Mouse (Mus musculus): ENCODE results near the gene Rsrc2. TPM values are rescaled to one million over a fixed set of nuclear protein-coding genes. Genes with fewer than 3 reads are reported as not detected.

The Rsrc2 gene
- total RNA-seq, 2 experiments from 2014 or later = 85.5 to 185 TPM

DNA sequence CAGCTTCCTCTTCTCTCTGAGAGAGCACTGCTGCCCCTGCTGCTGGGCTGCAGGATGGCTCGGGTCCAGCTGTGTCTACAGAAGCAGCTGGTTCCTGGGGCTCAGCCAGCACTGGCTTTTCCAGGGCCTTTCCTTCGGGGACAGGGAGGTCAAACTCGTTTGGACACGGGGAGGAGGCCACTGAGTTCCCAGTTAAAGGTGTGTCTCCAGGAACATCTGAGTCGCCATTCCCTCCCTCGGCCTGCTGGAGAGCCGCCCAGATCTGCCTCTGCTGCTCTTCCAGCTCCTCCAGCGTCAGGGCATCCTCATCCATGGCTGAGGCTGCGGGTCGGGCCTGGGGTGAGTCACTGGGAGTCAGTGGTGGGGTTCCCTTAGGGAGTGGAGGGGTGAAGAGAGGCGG, 48.6 kb downstream of the Rsrc2 start:
- ATAC-seq (replicated peaks; ENCODE audit: low FRiP score, poor library complexity, severe bottlenecking) = no peak

DNA sequence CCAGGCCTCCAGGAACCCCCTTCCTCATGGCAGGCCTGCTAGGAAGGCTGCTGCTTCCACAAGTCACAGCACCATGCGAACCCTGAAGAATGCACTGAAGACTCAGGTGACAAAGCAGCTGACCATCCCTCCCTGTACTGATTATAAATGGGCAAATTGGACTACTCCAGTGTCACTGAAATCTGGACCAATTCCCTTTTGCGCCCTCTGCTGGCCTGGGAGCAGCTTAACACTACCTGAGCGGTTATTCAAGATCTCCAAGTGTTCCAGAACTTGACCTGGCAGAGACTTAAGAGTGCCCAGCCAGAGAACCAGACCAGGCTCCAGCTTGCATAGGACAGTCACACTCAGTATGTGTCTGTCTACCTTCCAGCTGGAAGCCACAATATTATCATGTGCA, 50.0 kb downstream of the Rsrc2 start:
- ATAC-seq (replicated peaks; ENCODE audit: low FRiP score, poor library complexity, severe bottlenecking) = peak; percentile 88

DNA sequence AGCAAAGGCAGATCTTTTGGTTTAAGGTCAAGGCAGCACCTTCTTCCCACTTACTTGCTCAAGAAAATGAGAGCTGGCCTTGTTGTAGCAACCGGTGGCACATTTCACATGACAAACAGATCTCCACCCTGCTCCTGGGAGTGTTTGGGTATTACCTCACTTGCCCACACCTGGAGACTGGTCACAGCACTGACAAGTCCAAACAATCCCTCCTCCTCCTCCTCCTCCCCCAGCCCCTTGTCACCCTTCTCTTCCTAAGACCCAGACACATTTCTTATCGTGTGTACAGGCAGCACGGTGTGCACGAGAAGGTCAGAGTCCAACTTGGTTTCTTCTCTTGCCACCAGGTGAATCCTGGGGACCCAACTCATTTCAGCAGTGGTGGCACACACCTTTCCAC, 52.3 kb downstream of the Rsrc2 start:
- ATAC-seq (replicated peaks; ENCODE audit: low FRiP score, poor library complexity, severe bottlenecking) = no peak

DNA sequence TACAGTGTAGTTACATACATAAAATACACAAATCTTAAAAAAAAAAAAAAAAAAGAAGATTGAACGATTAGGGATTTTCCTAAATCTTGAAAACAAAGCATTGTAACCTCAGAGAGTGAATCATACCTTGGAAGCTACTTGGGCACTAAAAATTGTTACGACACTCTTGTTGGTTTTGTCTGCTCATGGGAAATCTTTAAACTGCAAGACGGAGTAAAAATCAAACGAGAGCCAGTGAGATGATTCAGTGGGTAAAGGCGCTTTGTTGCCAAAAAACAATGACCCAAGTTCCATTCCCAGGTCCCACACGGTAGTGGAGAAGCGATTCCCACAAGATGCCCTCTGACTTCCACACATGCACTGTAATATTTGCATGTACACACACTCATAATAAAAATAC, 53.0 kb downstream of the Rsrc2 start:
- ATAC-seq (replicated peaks; ENCODE audit: low FRiP score, poor library complexity, severe bottlenecking) = no peak

DNA sequence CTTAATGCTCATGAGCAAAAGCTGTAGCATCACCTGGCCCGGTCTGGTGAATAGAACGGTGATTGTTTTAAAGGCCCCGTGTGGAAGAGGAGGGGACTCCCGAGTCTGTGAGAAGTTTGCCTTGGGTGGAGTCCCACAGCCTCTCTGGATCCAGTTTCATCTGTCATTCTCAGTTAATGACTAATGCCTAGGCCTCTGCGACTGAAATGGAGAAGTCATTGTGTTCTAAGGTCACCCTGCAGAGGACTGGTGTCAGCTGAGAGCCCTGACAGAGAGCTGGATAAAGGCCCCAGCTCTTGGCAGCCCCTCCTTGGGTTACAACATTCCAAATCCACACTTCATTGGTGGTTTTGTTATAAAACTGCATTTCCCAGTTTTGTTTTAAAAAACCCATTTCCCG, 54.7 kb downstream of the Rsrc2 start:
- no peak for ATAC-seq (replicated peaks; ENCODE audit: low FRiP score, poor library complexity, severe bottlenecking)

DNA sequence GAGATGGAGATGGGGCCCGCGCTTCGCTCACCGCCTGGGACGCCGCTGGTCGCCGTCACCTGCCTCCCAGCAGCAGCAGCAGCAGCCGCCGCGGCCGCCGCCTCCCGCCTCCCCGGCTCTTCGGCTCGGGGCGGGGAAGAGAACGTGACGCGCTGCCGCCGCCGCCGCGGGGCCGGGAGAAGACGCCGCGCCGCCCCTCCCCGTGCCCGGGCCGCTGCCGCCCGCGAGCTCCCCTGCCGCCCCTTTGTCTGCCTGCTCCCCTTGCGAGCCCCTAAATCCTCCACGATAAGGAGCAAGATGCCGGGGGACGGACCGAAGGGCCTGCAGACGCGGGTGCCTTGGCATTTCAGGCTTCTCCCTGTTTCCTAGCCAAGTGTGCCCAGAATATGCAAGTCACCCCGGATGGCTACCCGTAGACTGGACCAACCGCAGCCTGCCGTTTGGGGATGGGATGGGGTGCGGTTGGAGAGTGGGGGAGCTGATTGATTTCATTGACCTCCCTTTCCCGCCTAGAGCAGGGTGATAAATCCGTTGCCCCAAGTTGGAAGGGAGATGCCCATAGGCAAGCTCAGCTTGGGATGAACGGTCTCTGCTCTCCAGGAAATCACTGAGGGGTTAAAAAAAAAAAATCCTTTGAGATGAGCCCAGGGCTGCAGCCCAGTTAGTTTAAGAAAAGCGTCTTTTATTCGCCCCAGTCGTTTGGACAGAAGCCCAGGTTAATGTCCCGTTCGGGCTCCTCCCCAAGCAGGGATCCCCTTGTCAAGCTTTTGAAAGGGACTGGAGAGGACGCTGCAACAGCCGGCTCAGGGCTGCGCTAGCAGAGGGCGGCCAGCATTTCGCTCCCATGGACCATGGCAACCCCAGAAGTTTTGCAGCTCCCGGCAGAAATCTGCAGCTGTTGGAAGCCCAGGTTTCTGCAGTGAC, 64.7 kb downstream of the Rsrc2 start, which contains the start of gene Clip1:
TSS of gene Clip1 (minus strand) at position 398 of the 924 bp plus-strand sequence.
- peak; percentile 73 for ATAC-seq (replicated peaks; ENCODE audit: low FRiP score, poor library complexity, severe bottlenecking)

DNA sequence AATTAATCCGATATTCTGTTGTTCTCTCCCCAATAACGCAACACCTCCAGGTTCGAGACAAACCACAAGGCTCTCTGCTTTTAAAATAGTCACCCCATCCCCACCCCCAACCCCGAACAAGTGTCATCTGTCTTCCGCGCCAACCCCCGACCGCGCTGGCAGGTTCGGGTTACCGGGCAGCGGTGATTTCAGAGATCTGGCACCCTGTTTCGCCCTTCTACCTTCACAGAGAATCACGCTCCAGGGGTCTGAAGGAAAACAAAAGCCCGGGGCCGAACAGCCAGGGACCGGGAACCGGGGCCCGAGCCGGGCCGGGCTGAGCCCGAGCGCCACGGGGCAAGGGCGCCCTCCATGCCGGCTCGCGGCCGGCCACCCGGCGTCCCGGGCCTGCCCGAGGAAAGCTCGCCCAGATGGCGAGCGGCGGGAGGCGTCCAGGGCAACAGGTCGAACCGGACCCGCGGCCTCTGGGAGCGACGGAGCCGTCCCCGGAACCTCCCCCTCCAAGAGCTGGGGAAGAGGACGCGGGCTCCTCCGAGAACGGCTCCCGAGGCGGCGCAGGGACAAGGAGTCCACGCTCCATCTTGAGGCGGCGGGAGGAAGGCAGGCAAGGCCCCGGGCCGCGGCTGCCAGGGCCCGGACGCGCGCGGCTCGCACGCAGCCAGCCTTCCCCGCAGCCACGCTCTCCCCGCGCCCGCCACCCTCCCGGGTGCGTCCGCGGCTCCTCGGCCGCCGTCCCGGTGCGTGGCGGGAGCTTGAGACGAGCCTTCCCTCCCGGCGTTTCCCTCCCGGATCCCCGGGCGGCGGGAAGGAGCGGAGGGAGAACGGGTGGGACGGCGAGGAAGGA, 65.6 kb downstream of the Rsrc2 start:
- ATAC-seq (replicated peaks; ENCODE audit: low FRiP score, poor library complexity, severe bottlenecking) = peak; percentile 58

DNA sequence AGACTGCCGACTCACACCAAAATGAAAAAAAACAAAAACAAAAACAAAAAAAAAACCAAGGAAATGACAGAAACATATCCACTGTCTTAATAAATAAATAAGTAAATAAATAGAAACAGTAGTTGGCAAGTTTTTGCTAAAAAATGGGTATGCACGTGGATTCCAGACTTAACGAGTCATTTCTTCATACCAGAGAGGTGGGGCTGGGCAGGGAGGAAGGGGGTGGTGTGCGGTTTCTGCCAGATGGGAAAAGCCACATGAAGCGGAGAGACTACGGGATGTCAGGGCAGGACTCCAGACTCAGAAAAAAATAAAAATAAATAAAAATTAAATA, 66.2 kb downstream of the Rsrc2 start:
- no peak for ATAC-seq (replicated peaks; ENCODE audit: low FRiP score, poor library complexity, severe bottlenecking)

DNA sequence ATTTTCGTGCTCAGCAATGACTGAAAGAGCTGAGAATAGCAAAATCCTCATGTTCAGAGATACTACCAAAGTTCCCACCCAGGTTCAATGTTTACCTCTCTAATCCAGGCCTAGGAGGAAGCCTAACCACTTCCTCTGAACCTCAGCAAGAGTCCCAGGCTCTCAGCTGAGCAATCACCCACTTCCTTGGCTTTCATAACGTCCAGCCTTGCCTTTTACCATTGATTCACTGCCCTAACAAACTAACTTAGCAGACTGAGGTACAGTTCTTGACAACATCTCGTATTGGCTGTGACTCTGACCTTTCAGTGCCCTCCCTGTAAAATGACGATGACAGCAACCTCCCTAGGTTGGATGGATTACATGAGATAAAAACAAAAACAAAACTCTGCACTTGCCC, 66.8 kb downstream of the Rsrc2 start:
- no peak for ATAC-seq (replicated peaks; ENCODE audit: low FRiP score, poor library complexity, severe bottlenecking)

DNA sequence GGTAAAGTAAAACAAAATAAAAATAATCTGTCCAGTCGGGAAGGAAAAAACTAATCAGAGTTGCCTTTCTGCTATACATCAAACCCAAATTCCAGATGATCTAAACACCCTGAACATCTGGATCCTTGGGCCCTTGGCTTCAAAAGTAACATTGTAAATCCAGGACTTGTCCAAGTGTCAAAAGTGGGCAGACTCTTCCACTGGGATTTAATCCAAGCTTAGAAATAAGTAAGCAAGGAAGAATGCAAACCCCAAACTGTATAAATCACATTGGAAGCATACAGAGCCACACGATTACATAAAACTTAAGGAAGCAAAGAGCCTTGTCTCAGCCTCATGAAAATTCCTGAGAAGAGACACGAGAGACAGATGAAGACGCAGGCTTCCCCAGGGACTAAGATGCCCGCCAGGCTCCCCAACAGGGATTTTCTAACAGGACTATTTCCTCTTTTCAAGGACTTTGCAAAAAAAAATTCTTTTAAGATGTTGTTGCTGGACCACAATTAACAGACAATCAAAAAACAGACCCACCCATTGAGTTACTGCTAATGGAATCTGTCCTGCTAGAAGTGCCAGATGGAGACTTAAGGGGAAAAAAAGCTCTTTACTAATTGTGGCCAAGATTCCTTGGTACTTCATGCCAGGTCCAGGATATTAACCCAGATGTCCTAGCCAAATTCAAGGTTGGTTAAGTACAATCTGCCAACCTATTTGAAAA, 69.5 kb downstream of the Rsrc2 start:
- no peak for ATAC-seq (replicated peaks; ENCODE audit: low FRiP score, poor library complexity, severe bottlenecking)

DNA sequence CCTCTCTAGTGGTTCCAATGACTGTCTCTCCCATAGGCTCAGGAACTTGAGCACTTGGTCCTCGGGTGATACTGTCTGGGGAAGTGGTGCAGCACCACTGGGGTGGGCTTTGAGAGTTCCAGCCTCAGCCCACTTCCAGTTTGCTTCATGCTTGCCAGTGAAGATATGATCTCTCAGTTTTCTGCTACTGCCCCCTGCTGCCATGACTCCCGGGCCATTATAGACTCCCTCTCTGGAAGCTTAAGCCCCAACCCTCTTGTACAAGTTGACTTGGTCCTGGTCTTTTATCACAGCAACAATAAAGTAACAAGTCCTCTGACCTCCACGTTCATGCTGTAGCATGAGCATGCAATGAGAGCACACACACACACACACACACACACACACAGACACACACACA, 70.1 kb downstream of the Rsrc2 start:
- no peak for ATAC-seq (replicated peaks; ENCODE audit: low FRiP score, poor library complexity, severe bottlenecking)

Other genes starting within 250 kb of the Rsrc2 start
- gene B3gnt4, start 239.0 kb downstream of the Rsrc2 start, total RNA-seq (2015; ENCODE audit: low replicate concordance) = not detected in 2 replicates
- gene B3gnt4, start 239.0 kb downstream of the Rsrc2 start, total RNA-seq (2017; ENCODE audit: low replicate concordance) = not detected in 2 replicates
- gene Diablo, start 225.2 kb downstream of the Rsrc2 start, total RNA-seq (2015; ENCODE audit: low replicate concordance) = 4.2 and 4.4 TPM in 2 replicates
- gene Diablo, start 225.2 kb downstream of the Rsrc2 start, total RNA-seq (2017; ENCODE audit: low replicate concordance) = 10.0 and 18.3 TPM in 2 replicates
- gene Gm49027, start 223.9 kb downstream of the Rsrc2 start, total RNA-seq (2015; ENCODE audit: low replicate concordance) = not detected in 2 replicates
- gene Gm49027, start 223.9 kb downstream of the Rsrc2 start, total RNA-seq (2017; ENCODE audit: low replicate concordance) = not detected in 2 replicates
- gene Vps33a, start 176.4 kb downstream of the Rsrc2 start, total RNA-seq (2015; ENCODE audit: low replicate concordance) = 7.7 and 11.5 TPM in 2 replicates
- 6.3 and 9.5 TPM in 2 replicates for gene Vps33a, start 176.4 kb downstream of the Rsrc2 start, total RNA-seq (2017; ENCODE audit: low replicate concordance)
- gene Clip1, start 64.8 kb downstream of the Rsrc2 start, total RNA-seq (2015; ENCODE audit: low replicate concordance) = 16.1 and 34.6 TPM in 2 replicates
- 13.6 and 36.7 TPM in 2 replicates for gene Clip1, start 64.8 kb downstream of the Rsrc2 start, total RNA-seq (2017; ENCODE audit: low replicate concordance)
- 6.7 and 10.8 TPM in 2 replicates for gene Zcchc8, start 28.3 kb downstream of the Rsrc2 start, total RNA-seq (2015; ENCODE audit: low replicate concordance)
- gene Zcchc8, start 28.3 kb downstream of the Rsrc2 start, total RNA-seq (2017; ENCODE audit: low replicate concordance) = 16.1 and 38.2 TPM in 2 replicates
- gene Kntc1, start 302 bp upstream of the Rsrc2 start, total RNA-seq (2015; ENCODE audit: low replicate concordance) = 25.0 and 37.6 TPM in 2 replicates
- gene Kntc1, start 302 bp upstream of the Rsrc2 start, total RNA-seq (2017; ENCODE audit: low replicate concordance) = 24.5 and 59.5 TPM in 2 replicates
- gene Hcar2, start 116.1 kb upstream of the Rsrc2 start, total RNA-seq (2015; ENCODE audit: low replicate concordance) = 1.5 and 2.9 TPM in 2 replicates
- gene Hcar2, start 116.1 kb upstream of the Rsrc2 start, total RNA-seq (2017; ENCODE audit: low replicate concordance) = 3.3 TPM in 1 of 2 replicates, not detected in the other
- gene Hcar1, start 130.6 kb upstream of the Rsrc2 start, total RNA-seq (2015; ENCODE audit: low replicate concordance) = not detected in 2 replicates
- gene Hcar1, start 130.6 kb upstream of the Rsrc2 start, total RNA-seq (2017; ENCODE audit: low replicate concordance) = not detected in 2 replicates
- 7.1 and 10.0 TPM in 2 replicates for gene Denr, start 157.8 kb upstream of the Rsrc2 start, total RNA-seq (2015; ENCODE audit: low replicate concordance)
- 11.2 and 13.9 TPM in 2 replicates for gene Denr, start 157.8 kb upstream of the Rsrc2 start, total RNA-seq (2017; ENCODE audit: low replicate concordance)
- not detected in 2 replicates for gene Gm43518, start 178.0 kb upstream of the Rsrc2 start, total RNA-seq (2015; ENCODE audit: low replicate concordance)
- not detected in 2 replicates for gene Gm43518, start 178.0 kb upstream of the Rsrc2 start, total RNA-seq (2017; ENCODE audit: low replicate concordance)
- 0.19 TPM in 1 of 2 replicates, not detected in the other for gene Ccdc62, start 181.3 kb upstream of the Rsrc2 start, total RNA-seq (2015; ENCODE audit: low replicate concordance)
- gene Ccdc62, start 181.3 kb upstream of the Rsrc2 start, total RNA-seq (2017; ENCODE audit: low replicate concordance) = 0.60 and 4.5 TPM in 2 replicates
- 1.9 and 5.2 TPM in 2 replicates for gene Hip1r, start 224.2 kb upstream of the Rsrc2 start, total RNA-seq (2015; ENCODE audit: low replicate concordance)
- gene Hip1r, start 224.2 kb upstream of the Rsrc2 start, total RNA-seq (2017; ENCODE audit: low replicate concordance) = 4.9 and 10.3 TPM in 2 replicates